Mouse (Mus musculus): ENCODE results near the gene Nav1. TPM values are rescaled to one million over a fixed set of nuclear protein-coding genes. Genes with fewer than 3 reads are reported as not detected.

Nav1 gene
- total RNA-seq, 2 experiments from 2014 or later = 0.47 to 0.79 TPM

DNA sequence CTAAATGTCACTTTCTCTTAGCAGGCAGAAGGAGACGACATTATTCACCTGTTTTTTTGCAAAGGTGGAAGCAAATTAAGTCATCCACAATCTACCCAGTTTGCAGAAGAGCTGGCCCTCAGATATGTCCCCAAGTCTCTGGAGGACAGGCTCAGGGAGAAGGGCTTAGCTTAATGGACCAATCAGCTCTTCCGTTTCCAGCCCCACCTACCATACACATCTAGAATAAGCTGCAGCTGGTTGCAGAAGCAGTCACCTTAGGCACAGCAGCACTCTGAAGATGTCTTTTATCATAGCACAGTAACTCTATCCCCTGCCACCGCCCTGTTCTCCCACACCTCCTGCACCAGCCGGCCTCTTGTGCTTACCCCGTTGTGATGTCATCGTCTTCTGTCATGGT lies 75.1 kb downstream of the Nav1 start:
- no peak for ATAC-seq (replicated peaks; ENCODE audit: low FRiP score, low TSS enrichment, poor library complexity, severe bottlenecking)

DNA sequence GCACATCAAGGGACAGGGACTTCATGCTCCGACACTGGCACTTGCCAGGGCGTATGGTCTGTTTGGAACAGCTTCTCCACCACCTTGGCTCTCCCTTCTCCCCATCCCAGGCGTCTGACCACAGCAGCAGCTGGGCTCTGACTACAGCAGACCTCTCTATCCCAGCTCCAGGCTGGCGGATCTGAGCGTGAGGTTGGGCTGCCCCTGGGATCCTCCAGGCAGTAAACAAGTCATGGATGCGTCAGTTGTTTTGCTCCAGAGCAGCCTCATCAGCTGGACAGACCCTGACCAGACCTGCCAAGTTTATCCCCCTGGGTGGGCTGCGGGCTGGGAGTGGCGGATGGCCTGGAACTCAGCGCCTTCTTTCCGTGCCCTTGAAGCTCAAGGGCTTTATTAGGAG lies 76.0 kb downstream of the Nav1 start:
- no peak for ATAC-seq (replicated peaks; ENCODE audit: low FRiP score, low TSS enrichment, poor library complexity, severe bottlenecking)

GRCm38 (mm10) chr1:135524518-135524860 lies 82.6 kb downstream of the Nav1 start:
- ATAC-seq (replicated peaks; ENCODE audit: low FRiP score, low TSS enrichment, poor library complexity, severe bottlenecking) = no peak

DNA sequence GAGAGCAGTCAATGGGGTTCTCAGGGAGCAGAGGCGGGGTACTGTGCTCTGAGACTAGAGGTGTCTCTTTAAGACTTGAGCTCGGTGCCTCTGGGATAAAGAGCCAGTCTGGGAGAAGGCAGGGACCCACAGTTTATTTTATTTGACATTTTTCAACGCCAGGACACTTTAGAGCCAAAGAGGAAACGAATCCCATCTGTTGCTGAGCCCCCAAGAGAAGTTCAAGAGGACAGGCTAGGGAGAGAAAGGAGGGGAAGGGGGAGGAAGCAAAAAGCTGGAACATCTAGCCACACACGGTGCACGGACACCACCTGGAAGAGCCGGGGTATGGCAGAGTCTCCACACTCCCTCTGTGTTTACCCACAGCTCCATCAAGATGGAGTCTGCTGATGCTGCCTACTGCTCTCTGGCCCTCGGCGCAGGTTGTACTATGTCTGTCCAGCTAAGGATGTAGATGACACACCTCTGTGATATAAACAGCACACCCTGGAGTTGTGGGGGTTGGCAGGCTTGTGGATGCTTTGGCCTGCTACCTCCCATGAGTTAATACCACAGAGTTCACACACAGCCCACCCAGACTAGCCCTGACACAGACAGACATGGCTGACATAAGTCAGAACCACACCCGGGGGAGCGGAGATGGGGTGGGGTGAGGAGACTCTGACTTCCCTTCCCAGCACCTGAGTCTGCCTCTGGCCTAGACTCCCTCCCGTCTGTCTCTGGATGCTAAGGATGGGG lies 83.1 kb downstream of the Nav1 start:
- no peak for ATAC-seq (replicated peaks; ENCODE audit: low FRiP score, low TSS enrichment, poor library complexity, severe bottlenecking)

- ATAC-seq (replicated peaks; ENCODE audit: low FRiP score, low TSS enrichment, poor library complexity, severe bottlenecking) = no peak
These were observed 83.8 kb downstream of the Nav1 start for GRCm38 (mm10) chr1:135523344-135523743.

DNA sequence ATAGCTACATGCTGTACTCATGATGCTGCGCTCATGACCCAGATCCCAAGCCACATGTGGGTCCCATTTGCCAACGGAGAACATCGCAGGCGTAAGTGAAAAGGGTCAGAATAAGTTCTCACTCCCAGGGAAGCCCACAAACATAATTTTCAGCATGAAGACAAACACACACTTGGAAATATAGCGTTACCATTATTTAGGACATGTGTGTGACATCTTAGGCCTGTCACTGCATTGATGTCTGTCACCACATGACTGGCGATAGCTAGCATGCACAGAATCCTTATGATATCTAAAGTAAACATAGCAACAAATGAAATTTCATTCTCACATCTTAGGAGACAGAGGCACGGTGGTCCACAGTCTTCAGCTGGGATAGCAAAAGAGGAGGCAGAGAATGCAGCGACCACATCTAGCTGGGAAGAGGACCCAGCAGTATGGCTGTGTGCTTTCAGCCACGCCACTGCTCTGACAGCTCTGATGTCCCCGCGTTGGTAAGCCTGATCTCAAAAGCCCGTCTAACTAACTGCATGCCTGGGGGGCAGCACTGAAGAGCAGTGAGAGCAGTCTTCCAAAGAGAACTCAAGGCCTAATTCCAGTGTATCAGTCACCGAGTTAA lies 86.4 kb downstream of the Nav1 start:
- ATAC-seq (replicated peaks; ENCODE audit: low FRiP score, low TSS enrichment, poor library complexity, severe bottlenecking) = no peak

GRCm38 (mm10) chr1:135518661-135519060 lies 88.4 kb downstream of the Nav1 start:
- ATAC-seq (replicated peaks; ENCODE audit: low FRiP score, low TSS enrichment, poor library complexity, severe bottlenecking) = no peak

DNA sequence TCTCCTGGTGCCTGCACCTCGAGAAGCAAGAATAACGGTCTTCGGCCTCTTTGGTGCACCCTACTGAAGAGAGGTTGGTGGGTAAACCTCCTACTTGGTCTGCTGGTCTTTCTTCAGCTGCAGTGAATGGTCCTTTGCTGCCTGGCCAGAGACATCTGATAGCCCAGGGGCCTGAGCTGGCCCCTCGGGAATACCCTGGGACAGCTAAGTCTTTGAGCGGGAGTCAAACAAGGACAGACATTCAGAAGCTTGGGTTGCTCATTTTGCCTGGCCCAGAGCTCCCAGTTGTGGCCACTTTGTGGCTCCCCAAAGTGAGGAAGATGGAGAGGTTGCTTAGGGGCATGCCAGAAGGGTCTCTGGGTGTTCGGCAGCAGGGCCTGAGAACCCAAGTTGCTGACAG lies 89.6 kb downstream of the Nav1 start:
- ATAC-seq (replicated peaks; ENCODE audit: low FRiP score, low TSS enrichment, poor library complexity, severe bottlenecking) = no peak

DNA sequence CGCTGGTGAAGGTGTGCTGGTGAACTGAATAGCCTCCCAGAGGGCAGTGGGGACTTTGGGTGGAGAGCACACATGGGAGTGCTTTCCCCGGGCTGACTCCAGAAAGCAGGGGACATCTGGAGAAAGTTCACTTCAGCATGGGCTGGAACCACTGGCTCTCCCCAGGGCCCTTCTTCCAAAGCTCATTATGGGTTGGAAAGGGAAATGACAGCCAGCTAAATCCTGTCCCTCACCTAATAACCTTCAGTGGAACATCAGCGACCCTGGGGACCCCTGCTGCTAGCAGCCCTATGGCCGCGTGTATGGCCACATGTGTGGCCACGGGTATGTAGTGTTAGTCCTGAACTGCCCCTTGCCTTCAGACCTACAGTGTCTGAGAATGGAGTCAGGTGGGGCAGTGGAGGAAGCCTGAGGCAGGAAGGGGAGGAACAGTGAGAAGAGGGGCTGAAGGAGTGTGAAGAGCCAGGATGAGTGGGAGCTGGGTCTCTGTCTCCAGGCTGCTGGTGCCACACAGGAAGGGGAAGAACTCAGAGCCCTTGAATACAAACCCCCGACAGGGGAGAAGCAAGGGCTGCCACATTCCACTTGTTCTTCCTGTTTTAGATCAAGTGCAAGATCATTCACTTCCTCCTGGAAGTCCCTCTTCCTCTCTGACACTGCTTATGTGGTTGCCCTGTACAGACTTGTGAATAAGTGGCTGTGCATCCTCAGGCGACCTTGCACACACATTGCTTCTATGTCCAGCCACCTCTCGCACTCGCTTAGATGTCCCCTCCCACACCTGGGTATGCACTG lies 90.4 kb downstream of the Nav1 start:
- no peak for ATAC-seq (replicated peaks; ENCODE audit: low FRiP score, low TSS enrichment, poor library complexity, severe bottlenecking)

DNA sequence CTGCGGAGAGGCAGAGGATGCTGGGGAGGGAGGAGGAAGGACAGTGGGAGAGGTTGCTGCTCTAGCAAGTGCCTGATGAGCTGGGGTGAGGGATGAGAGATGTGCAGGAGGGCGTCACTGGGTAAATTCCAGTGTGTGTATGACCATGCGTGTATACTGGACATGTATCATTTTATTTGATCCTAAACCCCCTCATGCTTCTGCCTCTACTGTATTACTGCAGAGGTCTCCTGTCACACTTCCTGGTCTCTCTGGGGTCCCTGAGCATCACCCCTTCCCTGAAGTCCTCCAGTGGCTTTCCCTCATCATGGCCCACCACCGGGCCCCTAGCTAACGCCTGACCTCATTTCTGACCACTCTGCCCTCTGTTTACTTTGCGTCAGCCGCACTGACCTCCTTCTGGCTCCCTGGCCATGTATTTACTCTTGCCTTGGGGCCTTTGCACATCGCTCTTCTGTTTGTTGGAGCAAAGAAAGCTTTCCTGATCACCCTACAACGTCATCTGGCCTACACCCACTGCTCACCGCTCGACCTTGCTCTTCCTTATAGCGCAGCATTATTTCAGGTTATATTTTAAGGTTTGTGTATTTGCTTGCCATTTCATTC lies 91.4 kb downstream of the Nav1 start:
- ATAC-seq (replicated peaks; ENCODE audit: low FRiP score, low TSS enrichment, poor library complexity, severe bottlenecking) = no peak

GRCm38 (mm10) chr1:135514913-135515632 lies 92.0 kb downstream of the Nav1 start:
- no peak for ATAC-seq (replicated peaks; ENCODE audit: low FRiP score, low TSS enrichment, poor library complexity, severe bottlenecking)

DNA sequence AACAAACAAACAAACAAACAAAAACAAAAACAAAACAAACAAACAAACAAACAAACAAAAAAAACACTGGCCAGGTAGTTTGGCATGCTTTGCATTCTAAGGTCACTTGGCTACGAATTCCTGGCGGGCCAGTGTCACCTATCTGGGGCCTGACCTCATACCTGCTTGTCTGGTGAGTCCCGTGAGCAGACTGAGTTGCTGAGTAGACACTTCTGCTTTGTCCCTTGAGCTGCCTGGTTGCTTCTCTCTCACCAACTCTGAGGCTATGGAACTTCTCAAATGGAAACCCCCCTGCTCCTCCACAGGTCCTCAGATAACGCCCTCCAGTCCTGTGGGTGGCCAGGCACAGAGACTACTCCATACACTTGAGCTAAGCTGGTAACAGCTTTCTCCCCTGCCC lies 93.0 kb downstream of the Nav1 start:
- ATAC-seq (replicated peaks; ENCODE audit: low FRiP score, low TSS enrichment, poor library complexity, severe bottlenecking) = no peak

DNA sequence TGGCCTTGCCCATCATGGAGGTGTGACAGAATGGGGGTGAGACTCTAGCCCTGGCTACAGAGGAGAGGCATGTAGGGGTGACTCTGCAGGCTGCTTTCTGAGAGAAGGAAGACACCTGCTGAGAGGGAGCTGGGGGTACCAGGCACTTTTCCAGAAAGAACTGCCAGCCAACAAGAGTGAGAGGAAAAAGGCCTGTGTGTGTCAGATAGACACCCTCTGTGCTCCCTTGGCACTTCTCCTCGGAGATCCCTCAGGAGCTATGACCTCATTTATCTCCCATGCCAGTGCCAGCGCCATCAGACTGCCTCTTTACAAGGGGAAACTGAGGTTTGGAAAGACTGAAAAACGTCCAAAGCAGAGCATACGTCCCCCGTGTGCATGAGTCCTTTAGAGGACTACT lies 93.6 kb downstream of the Nav1 start:
- ATAC-seq (replicated peaks; ENCODE audit: low FRiP score, low TSS enrichment, poor library complexity, severe bottlenecking) = no peak

- peak; percentile 50; the same call in 1 of the 2 replicates for ATAC-seq (replicated peaks; ENCODE audit: low FRiP score, low TSS enrichment, poor library complexity, severe bottlenecking)
These were observed 96.6 kb downstream of the Nav1 start for GRCm38 (mm10) chr1:135510346-135510977.

GRCm38 (mm10) chr1:135509145-135510084 lies 97.7 kb downstream of the Nav1 start:
- no peak for ATAC-seq (replicated peaks; ENCODE audit: low FRiP score, low TSS enrichment, poor library complexity, severe bottlenecking)

DNA sequence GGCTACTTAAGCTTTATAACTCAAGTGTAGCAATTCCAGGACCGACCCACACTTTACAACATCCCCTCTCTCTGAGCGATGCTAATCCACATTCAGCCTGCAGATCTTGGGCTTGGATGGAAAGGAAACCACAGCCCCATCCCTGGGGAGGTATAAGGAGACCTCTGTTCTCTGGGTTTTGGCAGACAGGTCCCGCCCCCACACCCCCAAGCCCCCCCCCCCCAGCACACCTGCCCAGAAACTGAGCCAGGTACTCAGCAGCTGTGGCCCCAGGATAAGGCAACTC lies 98.8 kb downstream of the Nav1 start:
- no peak for ATAC-seq (replicated peaks; ENCODE audit: low FRiP score, low TSS enrichment, poor library complexity, severe bottlenecking)

GRCm38 (mm10) chr1:135507572-135508348 lies 99.3 kb downstream of the Nav1 start:
- ATAC-seq (replicated peaks; ENCODE audit: low FRiP score, low TSS enrichment, poor library complexity, severe bottlenecking) = no peak

DNA sequence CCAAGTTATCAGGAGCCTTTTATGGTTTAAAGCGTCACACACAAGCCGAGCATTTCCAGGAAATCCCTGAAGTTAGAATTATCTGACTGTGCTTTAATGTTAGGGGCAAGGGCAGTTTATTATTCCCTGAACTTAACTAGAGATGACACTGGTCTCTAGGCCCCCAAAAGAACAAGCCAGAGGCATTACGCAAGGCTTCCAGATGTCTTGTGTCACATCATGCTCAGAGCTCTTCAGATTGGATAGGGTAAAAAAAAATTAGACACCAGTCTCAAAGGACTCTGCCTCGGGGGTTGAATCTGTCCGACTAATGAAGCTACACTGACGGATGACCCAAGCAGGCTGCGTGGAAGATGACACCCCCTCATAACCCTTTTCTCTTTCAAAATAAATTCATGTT lies 101.6 kb downstream of the Nav1 start:
- no peak for ATAC-seq (replicated peaks; ENCODE audit: low FRiP score, low TSS enrichment, poor library complexity, severe bottlenecking)

Measured in megakaryocyte-erythroid progenitor cell, adult 5-6 weeks (primary cell).